Mouse (Mus musculus): ENCODE measurements around the gene Lrp6.

Lrp6 gene

GRCm38 (mm10) chr6:134498518-134498917 is 68.2 kb downstream of the Lrp6 start:
- DNase-seq (ENCODE audit: low spot score in 2 of 2): no peak

GRCm38 (mm10) chr6:134494828-134495698 is 71.7 kb downstream of the Lrp6 start:
- DNase-seq (ENCODE audit: low spot score in 2 of 2): peak in 1 of 2 experiments; percentile 54

GRCm38 (mm10) chr6:134489637-134490036 is 77.1 kb downstream of the Lrp6 start:
- no peak for DNase-seq (ENCODE audit: low spot score in 2 of 2)

DNA sequence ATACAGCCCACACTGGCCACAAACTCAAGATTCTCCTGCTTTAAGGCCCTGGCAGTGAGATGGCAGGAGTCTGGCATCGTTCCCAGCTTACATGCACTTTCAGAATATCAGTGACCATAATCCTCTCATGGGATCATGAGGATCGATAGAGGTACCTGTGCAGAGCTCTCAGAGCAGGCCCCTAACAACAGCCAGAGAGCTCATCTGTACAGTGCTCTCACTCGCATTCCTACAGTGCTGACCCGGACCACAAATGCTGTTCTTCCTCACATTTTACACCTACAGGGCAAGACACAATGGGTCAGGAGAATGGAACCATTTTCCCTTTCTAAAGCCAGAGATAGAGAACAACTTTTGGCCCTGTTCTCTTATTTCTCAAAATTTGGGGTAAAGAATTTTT is 77.6 kb downstream of the Lrp6 start:
- DNase-seq (ENCODE audit: low spot score in 2 of 2): no peak

DNA sequence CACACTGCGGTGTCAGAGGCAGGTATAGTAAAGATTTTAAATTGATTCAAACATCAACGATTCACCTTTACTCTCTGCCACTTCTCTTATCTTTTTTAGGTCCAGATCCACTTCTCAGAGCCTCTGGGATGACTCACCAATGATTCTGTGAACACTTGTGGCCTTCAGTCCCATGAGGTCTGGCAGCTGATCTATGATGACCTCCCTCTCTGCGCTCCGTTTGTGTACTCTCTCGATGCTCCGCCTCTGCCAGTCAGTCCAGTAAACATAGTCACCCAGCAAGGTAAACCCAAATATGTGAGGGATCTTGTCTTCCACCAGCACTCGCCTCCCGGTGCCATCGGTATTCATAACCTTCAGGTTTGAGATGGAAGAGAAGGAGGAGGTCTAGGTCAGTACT is 80.4 kb downstream of the Lrp6 start:
- DNase-seq (ENCODE audit: low spot score in 2 of 2): no peak

DNA sequence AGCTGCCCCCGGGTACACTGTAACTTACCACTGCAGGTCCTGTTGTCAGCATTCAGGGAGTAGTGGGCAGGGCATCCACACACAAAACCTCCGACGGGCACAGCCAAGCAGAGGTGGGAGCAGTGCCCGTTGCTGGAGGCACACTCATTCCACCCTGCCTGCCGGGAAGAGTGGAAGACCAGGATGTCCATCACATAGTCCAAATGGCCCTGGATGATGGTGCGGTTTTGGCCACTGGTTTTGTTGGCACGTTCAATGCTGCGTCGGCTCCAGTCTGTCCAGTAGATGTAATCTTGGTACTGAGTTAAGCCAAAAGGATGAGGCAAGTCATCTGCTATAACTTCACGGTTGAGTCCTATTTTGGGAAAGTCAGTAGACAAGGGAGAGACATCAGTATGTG is 87.3 kb downstream of the Lrp6 start:
- DNase-seq (ENCODE audit: low spot score in 2 of 2): no peak

GRCm38 (mm10) chr6:134473143-134473561 is 93.6 kb downstream of the Lrp6 start:
- DNase-seq (ENCODE audit: low spot score in 2 of 2): no peak

GRCm38 (mm10) chr6:134470857-134471256 is 95.9 kb downstream of the Lrp6 start:
- peak; percentile 33 to 59 for DNase-seq (ENCODE audit: low spot score in 2 of 2)

- DNase-seq (ENCODE audit: low spot score in 2 of 2): no peak
These were observed 97.5 kb downstream of the Lrp6 start for GRCm38 (mm10) chr6:134469297-134469696.

- no peak for DNase-seq (ENCODE audit: low spot score in 2 of 2)
These were observed 100.0 kb downstream of the Lrp6 start for GRCm38 (mm10) chr6:134466671-134467229.

DNA sequence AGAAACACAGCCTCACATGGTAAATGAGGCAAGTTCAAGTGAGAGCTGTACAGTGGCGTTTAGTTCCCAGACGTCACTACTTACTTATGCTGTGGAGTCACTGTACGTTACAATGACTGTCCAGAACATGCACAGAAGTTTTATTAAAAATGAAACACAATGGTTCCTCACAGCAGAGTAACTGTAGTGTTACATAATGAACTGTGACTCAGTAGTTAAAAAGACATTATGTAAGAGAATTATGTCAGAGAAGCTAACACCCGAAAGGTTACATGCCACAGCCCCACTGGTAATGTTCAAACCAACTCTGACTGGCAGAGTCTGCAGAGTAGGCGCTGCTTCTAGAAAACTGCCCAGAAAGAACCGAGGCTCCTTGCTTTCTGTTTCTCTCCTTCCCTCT is 105.6 kb downstream of the Lrp6 start:
- no peak for DNase-seq (ENCODE audit: low spot score in 2 of 2)

DNA sequence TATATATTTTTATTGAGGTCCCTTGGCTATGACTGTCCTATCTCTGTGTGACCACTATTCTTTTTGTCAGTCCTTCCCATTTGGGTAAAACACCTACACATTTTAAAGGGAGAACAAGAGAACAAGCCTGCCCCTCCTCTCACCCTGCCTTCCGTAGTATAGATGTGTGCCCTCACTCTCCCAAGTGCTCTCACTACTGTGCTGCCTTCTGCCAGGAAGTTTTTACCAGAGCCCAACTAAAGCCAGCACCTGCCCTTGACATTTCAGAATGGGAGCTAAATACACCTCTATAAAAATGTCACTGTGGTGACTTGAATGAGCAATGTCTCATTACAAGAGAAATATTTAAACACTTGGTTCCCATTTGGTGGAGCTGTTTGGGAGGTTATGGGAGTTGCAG is 108.4 kb downstream of the Lrp6 start:
- DNase-seq (ENCODE audit: low spot score in 2 of 2): no peak

DNA sequence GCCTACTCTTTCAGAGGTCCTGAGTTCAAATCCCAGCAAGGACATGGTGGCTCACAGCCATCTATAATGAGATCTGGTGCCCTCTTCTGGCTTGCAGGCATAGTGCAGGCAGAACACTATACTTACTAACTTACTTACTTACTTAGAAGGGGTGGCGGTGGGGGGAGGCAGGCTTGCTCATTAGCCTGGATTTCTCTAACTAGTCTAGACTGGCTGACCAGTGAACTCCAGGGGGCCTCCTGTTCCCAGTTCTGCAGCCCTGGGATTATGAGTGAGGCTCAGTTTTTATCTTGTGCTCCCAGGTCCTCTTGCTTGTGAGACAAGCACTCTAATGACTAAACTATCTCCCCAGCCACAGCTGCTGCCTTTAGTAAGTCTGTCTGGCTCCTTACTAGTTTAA is 112.7 kb downstream of the Lrp6 start:
- DNase-seq (ENCODE audit: low spot score in 2 of 2): no peak

- no peak for DNase-seq (ENCODE audit: low spot score in 2 of 2)
These were observed 116.1 kb downstream of the Lrp6 start for GRCm38 (mm10) chr6:134450661-134451119.

GRCm38 (mm10) chr6:134449958-134450357 is 116.8 kb downstream of the Lrp6 start:
- DNase-seq (ENCODE audit: low spot score in 2 of 2): no peak

- DNase-seq (ENCODE audit: low spot score in 2 of 2): no peak
These were observed 118.3 kb downstream of the Lrp6 start for GRCm38 (mm10) chr6:134448451-134448850.

- DNase-seq (ENCODE audit: low spot score in 2 of 2): no peak
These were observed 122.8 kb downstream of the Lrp6 start for GRCm38 (mm10) chr6:134443925-134444324.

- peak in 1 of 2 experiments; percentile 54 for DNase-seq (ENCODE audit: low spot score in 2 of 2)
These were observed 123.4 kb downstream of the Lrp6 start for GRCm38 (mm10) chr6:134443198-134443904.

DNA sequence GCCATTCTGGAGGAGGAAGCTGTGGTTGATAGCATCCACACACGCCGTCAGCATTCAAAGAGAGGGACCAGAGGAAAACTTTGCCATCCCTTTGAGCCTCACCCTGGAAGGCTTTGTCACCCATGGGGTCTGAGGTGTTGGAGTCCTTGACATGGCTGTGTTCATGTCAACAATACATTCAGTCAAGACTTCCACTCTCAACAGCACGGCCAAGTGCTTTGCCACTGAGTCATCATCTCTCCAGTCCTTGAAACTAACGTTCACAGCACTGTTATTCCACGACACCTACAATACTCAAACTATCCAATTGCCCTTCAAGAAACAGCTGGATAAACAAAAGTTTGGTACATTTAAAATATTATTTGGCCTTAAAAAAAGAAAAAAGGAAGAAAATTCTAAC is 124.5 kb downstream of the Lrp6 start:
- DNase-seq (ENCODE audit: low spot score in 2 of 2): no peak

- DNase-seq (ENCODE audit: low spot score in 2 of 2): no peak
These were observed 125.0 kb downstream of the Lrp6 start for GRCm38 (mm10) chr6:134441716-134442115.

DNA sequence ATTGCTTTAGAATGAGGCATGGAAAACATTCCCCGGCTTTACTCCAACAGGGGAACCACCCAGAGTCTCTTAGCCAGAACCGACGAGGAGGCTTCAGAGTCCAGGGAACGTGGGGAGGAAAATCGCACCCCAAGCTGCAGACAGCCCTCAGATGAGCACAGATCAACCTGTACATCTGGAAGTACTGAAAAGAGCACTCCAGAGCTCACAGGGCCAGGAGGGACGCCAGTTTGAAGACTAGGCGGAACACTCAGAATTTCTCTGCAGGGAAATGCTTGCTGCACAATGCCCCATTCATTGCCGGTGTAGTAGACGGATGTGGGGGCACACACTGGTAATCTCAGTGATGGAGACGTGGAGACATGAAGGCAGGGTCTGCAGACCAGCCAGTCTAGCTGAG is 126.7 kb downstream of the Lrp6 start:
- DNase-seq (ENCODE audit: low spot score in 2 of 2): no peak

DNA sequence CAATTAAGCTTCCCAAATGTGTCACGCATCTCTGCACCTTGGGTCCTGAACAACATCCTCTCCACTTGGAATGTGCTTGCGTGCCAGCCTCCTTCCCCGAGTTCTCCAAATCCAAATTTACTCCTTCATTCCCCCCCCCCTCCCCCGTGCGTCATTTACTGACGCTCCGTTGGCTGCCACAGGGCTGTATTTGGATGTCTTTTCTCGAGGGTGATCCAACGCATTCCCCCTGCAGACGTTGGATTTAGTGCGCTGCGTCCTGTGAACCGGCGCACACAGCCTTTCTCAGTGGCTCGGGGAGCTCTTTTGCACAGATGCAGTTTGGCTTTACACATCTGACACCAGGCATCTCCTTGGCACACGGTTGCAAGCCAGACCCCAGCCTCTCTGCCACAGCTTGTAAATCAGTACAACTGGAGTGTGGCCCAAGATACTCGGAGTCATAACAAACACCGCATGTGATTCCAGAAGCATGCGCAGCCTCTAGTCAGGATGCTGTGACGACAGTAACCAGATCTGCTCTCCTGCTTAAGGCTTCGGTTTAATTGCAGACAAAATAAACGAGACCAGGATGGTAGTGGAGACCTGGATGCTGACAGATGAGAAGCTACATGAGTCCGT is 127.3 kb downstream of the Lrp6 start:
- DNase-seq (ENCODE audit: low spot score in 2 of 2): peak in 1 of 2 experiments; percentile 33

All from urinary bladder, postnatal 36 days (tissue).